Mouse (Mus musculus) MEL (cell line): ENCODE data around the gene Rcc1. TPM values are rescaled to one million over a fixed set of nuclear protein-coding genes. Genes with fewer than 3 reads are reported as not detected.

Experiments used
- DNase-seq: peaks from one replicate; pipeline ENCODE4 v3.0.0; 2011; ENCODE audit warnings: low read depth, low spot score
- H3K27ac ChIP-seq: 2 replicates; pipeline ENCODE4 v1.5.1; 2012; ENCODE audit warnings: low read depth, mild to moderate bottlenecking, control low read depth, low read length, moderate library complexity; ENCODE audit not compliant: control insufficient read depth
- H3K27me3 ChIP-seq, 2 experiments: fragments of 150-350 bp in 1 of 2; sonication (generic) in 1 of 2; 2 replicates each; pipeline ENCODE4 v1.6.1; 2012; ENCODE audit warnings: low read length in 2 of 2, mild to moderate bottlenecking in 2 of 2, improper control_type of control experiment in 1 of 2, moderate library complexity in 1 of 2; ENCODE audit not compliant: insufficient read depth in 2 of 2, control insufficient read depth in 1 of 2
- H3K36me3 ChIP-seq, 2 experiments: 2 replicates each; pipeline ENCODE4 v1.6.1; 2012 to 2014; ENCODE audit warnings: low read length in 2 of 2, improper control_type of control experiment in 1 of 2, inconsistent platforms in 1 of 2, mild to moderate bottlenecking in 1 of 2; ENCODE audit not compliant: insufficient read depth in 2 of 2, control insufficient read depth in 1 of 2
- H3K4me1 ChIP-seq, 2 experiments: fragments of 150-350 bp in 1 of 2; sonication (generic) in 1 of 2; 2 replicates each; pipeline ENCODE4 v1.6.1; 2012; ENCODE audit warnings: low read length in 2 of 2, improper control_type of control experiment in 1 of 2, mild to moderate bottlenecking in 1 of 2; ENCODE audit not compliant: insufficient read depth in 2 of 2, control insufficient read depth in 1 of 2
- H3K4me3 ChIP-seq, 2 experiments: fragments of 150-350 bp in 1 of 2; sonication (generic) in 1 of 2; 2 replicates each; pipeline ENCODE4 v1.5.1; 2012; ENCODE audit warnings: low read depth in 2 of 2, low read length in 2 of 2, mild to moderate bottlenecking in 2 of 2, moderate library complexity in 2 of 2, control low read depth in 1 of 2, improper control_type of control experiment in 1 of 2; ENCODE audit not compliant: control insufficient read depth in 1 of 2, insufficient read depth in 1 of 2
- H3K79me2 ChIP-seq: 2 replicates; pipeline ENCODE4 v1.6.1; 2012; ENCODE audit warnings: mild to moderate bottlenecking, low read length, moderate library complexity; ENCODE audit not compliant: control insufficient read depth, poor library complexity, insufficient read depth
- H3K9ac ChIP-seq: 2 replicates; pipeline ENCODE4 v1.6.1; 2012; ENCODE audit warnings: low read depth, mild to moderate bottlenecking, control low read depth, low read length, moderate library complexity; ENCODE audit not compliant: control insufficient read depth, poor library complexity, severe bottlenecking
- H3K9me3 ChIP-seq: fragments of 150-350 bp; sonication (generic); replicated peaks from 2 replicates; pipeline ENCODE4 v1.6.1; 2012; ENCODE audit warnings: mild to moderate bottlenecking, low read length, improper control_type of control experiment, moderate library complexity; ENCODE audit not compliant: insufficient read depth
- BHLHE40 ChIP-seq: IDR thresholded peaks from 2 replicates; pipeline ENCODE4 v1.6.1; 2012; ENCODE audit warnings: low read depth, mild to moderate bottlenecking, inconsistent platforms, low read length, improper control_type of control experiment, borderline replicate concordance
- CHD1 ChIP-seq: IDR thresholded peaks from 2 replicates; pipeline ENCODE4 v1.6.1; 2012; ENCODE audit warnings: low read depth, mild to moderate bottlenecking, inconsistent platforms, low read length, improper control_type of control experiment
- E2F4 ChIP-seq: IDR thresholded peaks from 2 replicates; pipeline ENCODE4 v1.6.1; 2011; ENCODE audit warnings: low read depth, low read length, improper control_type of control experiment, borderline replicate concordance
- ELF1 ChIP-seq: IDR thresholded peaks from 2 replicates; pipeline ENCODE4 v1.6.1; 2014; ENCODE audit warnings: low read depth, mild to moderate bottlenecking, inconsistent platforms, low read length, improper control_type of control experiment, moderate library complexity
- EP300 ChIP-seq, 2 experiments: IDR thresholded peaks; 2 replicates each; pipeline ENCODE4 v1.6.1; 2011; ENCODE audit warnings: improper control_type of control experiment in 2 of 2, low read length in 2 of 2, low read depth in 1 of 2, mild to moderate bottlenecking in 1 of 2
- ETS1 ChIP-seq: IDR thresholded peaks from 2 replicates; pipeline ENCODE4 v1.6.1; 2012; ENCODE audit warnings: low read depth, mild to moderate bottlenecking, inconsistent platforms, low read length, improper control_type of control experiment, moderate library complexity
- GATA1 ChIP-seq: IDR thresholded peaks from 2 replicates; pipeline ENCODE4 v1.6.1; 2011; ENCODE audit warnings: low read depth, low read length, improper control_type of control experiment
- HCFC1 ChIP-seq: IDR thresholded peaks from 2 replicates; pipeline ENCODE4 v1.6.1; 2012; ENCODE audit warnings: low read depth, mild to moderate bottlenecking, inconsistent platforms, low read length, improper control_type of control experiment, moderate library complexity
- JUND ChIP-seq: IDR thresholded peaks from 2 replicates; pipeline ENCODE4 v1.6.1; 2011; ENCODE audit warnings: low read depth, mild to moderate bottlenecking, improper control_type of control experiment, low read length
- MAFK ChIP-seq: IDR thresholded peaks from 2 replicates; pipeline ENCODE4 v1.6.1; 2011; ENCODE audit warnings: low read depth, mild to moderate bottlenecking, low read length, improper control_type of control experiment, borderline replicate concordance
- MAZ ChIP-seq: IDR thresholded peaks from 2 replicates; pipeline ENCODE4 v1.6.1; 2012; ENCODE audit warnings: low read depth, mild to moderate bottlenecking, inconsistent platforms, low read length, improper control_type of control experiment
- MXI1 ChIP-seq: IDR thresholded peaks from 2 replicates; pipeline ENCODE4 v1.6.1; 2011; ENCODE audit warnings: mild to moderate bottlenecking, low read depth, low read length, improper control_type of control experiment
- MYB ChIP-seq: IDR thresholded peaks from 2 replicates; pipeline ENCODE4 v1.6.1; 2011; ENCODE audit warnings: mild to moderate bottlenecking, low read depth, low read length, improper control_type of control experiment
- MYC ChIP-seq: IDR thresholded peaks from 2 replicates; pipeline ENCODE4 v1.6.1; 2011; ENCODE audit warnings: low read depth, mild to moderate bottlenecking, low read length, improper control_type of control experiment, moderate library complexity
- NELFE ChIP-seq: IDR thresholded peaks from 2 replicates; pipeline ENCODE4 v1.6.1; 2011; ENCODE audit warnings: low read depth, low read length, improper control_type of control experiment
- NRF1 ChIP-seq: IDR thresholded peaks from 2 replicates; pipeline ENCODE4 v1.6.1; 2014; ENCODE audit warnings: low read depth, mild to moderate bottlenecking, inconsistent platforms, low read length, improper control_type of control experiment, moderate library complexity; ENCODE audit not compliant: poor library complexity, insufficient read depth, severe bottlenecking
- POLR2A ChIP-seq, 2 experiments: IDR thresholded peaks; 2 replicates each; pipeline ENCODE4 v1.6.1; 2011 to 2012; ENCODE audit warnings: low read length in 2 of 2, mild to moderate bottlenecking in 2 of 2, control low read depth in 1 of 2, improper control_type of control experiment in 1 of 2, low read depth in 1 of 2, moderate library complexity in 1 of 2; ENCODE audit not compliant: control insufficient read depth in 1 of 2, insufficient read depth in 1 of 2, poor library complexity in 1 of 2
- RCOR1 ChIP-seq: IDR thresholded peaks from 2 replicates; pipeline ENCODE4 v1.6.1; 2012; ENCODE audit warnings: low read depth, mild to moderate bottlenecking, inconsistent platforms, low read length, improper control_type of control experiment
- SIN3A ChIP-seq: IDR thresholded peaks from 2 replicates; pipeline ENCODE4 v1.6.1; 2012; ENCODE audit warnings: low read length, improper control_type of control experiment, inconsistent platforms
- SMC3 ChIP-seq: IDR thresholded peaks from 2 replicates; pipeline ENCODE4 v1.6.1; 2011; ENCODE audit warnings: low read depth, low read length, improper control_type of control experiment
- TAL1 ChIP-seq: IDR thresholded peaks from 2 replicates; pipeline ENCODE4 v1.6.1; 2012; ENCODE audit warnings: mild to moderate bottlenecking, inconsistent platforms, low read length, moderate library complexity, mixed read lengths
- TBP ChIP-seq: IDR thresholded peaks from 2 replicates; pipeline ENCODE4 v1.8.0; 2011; ENCODE audit warnings: low read depth, low read length, improper control_type of control experiment
- TCF12 ChIP-seq: IDR thresholded peaks from 2 replicates; pipeline ENCODE4 v1.6.1; 2014; ENCODE audit warnings: low read depth, mild to moderate bottlenecking, inconsistent platforms, low read length, improper control_type of control experiment, moderate library complexity
- USF2 ChIP-seq, 2 experiments: IDR thresholded peaks; 2 replicates each; pipeline ENCODE4 v1.6.1; 2011 to 2012; ENCODE audit warnings: improper control_type of control experiment in 2 of 2, low read length in 2 of 2, borderline replicate concordance in 1 of 2, inconsistent platforms in 1 of 2, low read depth in 1 of 2, mild to moderate bottlenecking in 1 of 2; ENCODE audit not compliant: insufficient read depth in 1 of 2
- ZKSCAN1 ChIP-seq: IDR thresholded peaks from 2 replicates; pipeline ENCODE4 v1.6.1; 2012; ENCODE audit warnings: low read depth, mild to moderate bottlenecking, inconsistent platforms, low read length, improper control_type of control experiment, moderate library complexity
- ZMIZ1 ChIP-seq: IDR thresholded peaks from 2 replicates; pipeline ENCODE4 v1.6.1; 2012; ENCODE audit warnings: low read depth, mild to moderate bottlenecking, inconsistent platforms, low read length, improper control_type of control experiment, moderate library complexity
- polyA plus RNA-seq, 2 experiments: library from polyadenylated mRNA; stranded (reverse) in 1 of 2; unstranded in 1 of 2; fragments of >175 nt in 1 of 2; fragments of >200 nt in 1 of 2; gene quantifications; 2 replicates each; pipeline versions ENCODE4 v1.2.1 to v1.2.4; 2012; ENCODE audit warnings: low replicate concordance in 2 of 2, low read depth in 1 of 2; ENCODE audit not compliant: insufficient read length in 2 of 2, insufficient read depth in 1 of 2, missing spikeins in 1 of 2
- total RNA-seq: library from RNA; depleted of rRNA; stranded (reverse); fragments of 300-350 nt; gene quantifications from 2 replicates; pipeline ENCODE4 v1.2.3, GENCODE M21; 2012

Rcc1 gene
- total and polyA plus RNA-seq, 3 experiments, result 83.6 to 186 (median 147) TPM

- Histone ChIP-seq H3K4me1 (peaks cover 12 to 33% of the 10 kb centered on the region in 2 experiments), H3K27ac (peak overlapping the region; percentile 88), H3K36me3 (peaks cover 0 to 42% of the 10 kb centered on the region in 2 experiments; a peak in 3 of 4 replicates), H3K27me3 (no peaks in the 10 kb centered on the region), H3K9me3 (no peaks in the 10 kb centered on the region), H3K4me3 (no peak overlapping the region), H3K79me2 (peaks cover 46% of the 10 kb centered on the region), H3K9ac (no peak overlapping the region)
- peak; percentile 97 for DNase-seq
- TF ChIP-seq TAL1 (peak; percentile 94), POLR2A (IDR thresholded peaks at IDR 0.05; ENCODE audit: control insufficient read depth in 1 of 2, insufficient read depth in 1 of 2, low read depth in 1 of 2, low read length in 2 of 2, poor library complexity in 1 of 2) (no peak; a peak in 1 of 4 replicates), JUND (0 out of 2 replicates have a peak, but pooled peaks have one; percentile 54), EP300 (IDR thresholded peaks at IDR 0.05; ENCODE audit: low read depth in 1 of 2, low read length in 2 of 2) (peak; percentile 99), SMC3 (no peak), MAZ (no peak), ZKSCAN1 (no peak), ELF1 (no peak), MXI1 (peak; percentile 66), GATA1 (peak; percentile 100), ETS1 (peak; percentile 98), NELFE (no peak), ZMIZ1 (peak; percentile 18; the same call in 1 of the 2 replicates), RCOR1 (peak; percentile 99), USF2 (IDR thresholded peaks at IDR 0.05; ENCODE audit: borderline replicate concordance in 1 of 2, insufficient read depth in 1 of 2, low read depth in 1 of 2, low read length in 2 of 2) (no peak), TCF12 (peak; percentile 99), E2F4 (no peak), SIN3A (peak; percentile 95), BHLHE40 (peak; percentile 79; the same call in 1 of the 2 replicates), TBP (peak; percentile 3; the same call in 1 of the 2 replicates), CHD1 (no peak), MAFK (peak; percentile 82; the same call in 1 of the 2 replicates), MYB (peak; percentile 95), NRF1 (no peak), HCFC1 (0 out of 2 replicates have a peak, but pooled peaks have one; percentile 31), MYC (peak; percentile 64; the same call in 1 of the 2 replicates)
Observed at GRCm38 (mm10) chr4:132391063-132391740, 37.8 kb upstream of the Rcc1 start.
